Mouse (Mus musculus): ENCODE results near the gene Frrs1. TPM values are rescaled to one million over a fixed set of nuclear protein-coding genes. Genes with fewer than 3 reads are reported as not detected.
"Not testable (repeated sequence)": the region's sequence is repeated elsewhere in the genome, so short reads cannot be mapped to it uniquely, and the experiment has no call there.

Frrs1 gene
- polyA plus RNA-seq (2014; fragmentation: Nextera tagmentation; extraction: Ambion mirVana), result 10.6 and 11.6 TPM in 2 replicates

GRCm38 (mm10) chr3:116858941-116859685 lies at the start of gene Frrs1:
TSS of gene Frrs1 (plus strand) at chr3:116859464.
- Histone ChIP-seq H3K27ac (replicated peaks; ENCODE audit: low read depth, low read length) (no peak within 1 kb of the TSS), H3K4me1 (ENCODE audit: control insufficient read depth, insufficient read depth, low read length) (no peaks in the 10 kb centered on the region), H3K4me2 (ENCODE audit: low read depth, low read length) (no peak within 1 kb of the TSS), H3K9ac (replicated peaks; ENCODE audit: low read length) (no peak within 1 kb of the TSS), H3K36me3 (replicated peaks; ENCODE audit: control insufficient read depth, insufficient read depth, low read depth, low read length) (no peaks in the 10 kb centered on the region), H3K9me3 (replicated peaks; ENCODE audit: control insufficient read depth, low read length) (no peaks in the 10 kb centered on the region), H3K4me3 (ENCODE audit: low read depth, low read length) (no peak within 1 kb of the TSS), H3K27me3 (ENCODE audit: control insufficient read depth, insufficient read depth, low read length) (no peaks in the 10 kb centered on the region)
- DNase-seq (ENCODE audit: low spot score) (no peak), ATAC-seq (replicated peaks; ENCODE audit: insufficient number of reproducible peaks, low FRiP score, low TSS enrichment, low read depth) (no peak)
- WGBS, result 84% methylated on average over 9 of the region's 9 CpGs

GRCm38 (mm10) chr3:116810351-116810750 lies 48.9 kb upstream of the Frrs1 start:
- H3K36me3 ChIP-seq (replicated peaks; ENCODE audit: control insufficient read depth, insufficient read depth, low read depth, low read length); H3K4me2 ChIP-seq (ENCODE audit: low read depth, low read length); H3K27me3 ChIP-seq (ENCODE audit: control insufficient read depth, insufficient read depth, low read length); H3K27ac ChIP-seq (replicated peaks; ENCODE audit: low read depth, low read length); H3K9ac ChIP-seq (replicated peaks; ENCODE audit: low read length); H3K4me3 ChIP-seq (ENCODE audit: low read depth, low read length); ATAC-seq (replicated peaks; ENCODE audit: insufficient number of reproducible peaks, low FRiP score, low TSS enrichment, low read depth); H3K4me1 ChIP-seq (ENCODE audit: control insufficient read depth, insufficient read depth, low read length); H3K9me3 ChIP-seq (replicated peaks; ENCODE audit: control insufficient read depth, low read length); DNase-seq (ENCODE audit: low spot score): not testable (repeated sequence)
- WGBS, result 83% methylated on average over 6 of the region's 6 CpGs

GRCm38 (mm10) chr3:116812946-116813345 lies 46.3 kb upstream of the Frrs1 start:
- DNase-seq (ENCODE audit: low spot score), result no peak
- H3K27ac ChIP-seq (replicated peaks; ENCODE audit: low read depth, low read length), result no peak overlapping the region
- no peak overlapping the region for H3K9ac ChIP-seq (replicated peaks; ENCODE audit: low read length)
- H3K9me3 ChIP-seq (replicated peaks; ENCODE audit: control insufficient read depth, low read length), result no peaks in the 10 kb centered on the region
- H3K36me3 ChIP-seq (replicated peaks; ENCODE audit: control insufficient read depth, insufficient read depth, low read depth, low read length), result no peaks in the 10 kb centered on the region
- no peaks in the 10 kb centered on the region for H3K27me3 ChIP-seq (ENCODE audit: control insufficient read depth, insufficient read depth, low read length)
- no peak for ATAC-seq (replicated peaks; ENCODE audit: insufficient number of reproducible peaks, low FRiP score, low TSS enrichment, low read depth)
- H3K4me3 ChIP-seq (ENCODE audit: low read depth, low read length), result no peak overlapping the region
- H3K4me1 ChIP-seq (ENCODE audit: control insufficient read depth, insufficient read depth, low read length), result no peaks in the 10 kb centered on the region
- H3K4me2 ChIP-seq (ENCODE audit: low read depth, low read length), result no peak overlapping the region
- WGBS, result 88% methylated on average over 2 of the region's 2 CpGs

GRCm38 (mm10) chr3:116815305-116815797 lies 43.9 kb upstream of the Frrs1 start:
- 80% methylated on average over 6 of the region's 6 CpGs for WGBS
- H3K36me3 ChIP-seq (replicated peaks; ENCODE audit: control insufficient read depth, insufficient read depth, low read depth, low read length), result no peaks in the 10 kb centered on the region
- no peak overlapping the region for H3K4me3 ChIP-seq (ENCODE audit: low read depth, low read length)
- H3K9me3 ChIP-seq (replicated peaks; ENCODE audit: control insufficient read depth, low read length), result no peaks in the 10 kb centered on the region
- DNase-seq (ENCODE audit: low spot score) (no peak), ATAC-seq (replicated peaks; ENCODE audit: insufficient number of reproducible peaks, low FRiP score, low TSS enrichment, low read depth) (no peak)
- no peak overlapping the region for H3K27ac ChIP-seq (replicated peaks; ENCODE audit: low read depth, low read length)
- H3K27me3 ChIP-seq (ENCODE audit: control insufficient read depth, insufficient read depth, low read length), result no peaks in the 10 kb centered on the region
- no peak overlapping the region for H3K9ac ChIP-seq (replicated peaks; ENCODE audit: low read length)
- no peak overlapping the region for H3K4me2 ChIP-seq (ENCODE audit: low read depth, low read length)
- H3K4me1 ChIP-seq (ENCODE audit: control insufficient read depth, insufficient read depth, low read length), result no peaks in the 10 kb centered on the region

GRCm38 (mm10) chr3:116815916-116816315 lies 43.3 kb upstream of the Frrs1 start:
- Histone ChIP-seq H3K4me2 (ENCODE audit: low read depth, low read length) (no peak overlapping the region), H3K27me3 (ENCODE audit: control insufficient read depth, insufficient read depth, low read length) (no peaks in the 10 kb centered on the region), H3K4me1 (ENCODE audit: control insufficient read depth, insufficient read depth, low read length) (no peaks in the 10 kb centered on the region), H3K9me3 (replicated peaks; ENCODE audit: control insufficient read depth, low read length) (no peaks in the 10 kb centered on the region), H3K36me3 (replicated peaks; ENCODE audit: control insufficient read depth, insufficient read depth, low read depth, low read length) (no peaks in the 10 kb centered on the region), H3K4me3 (ENCODE audit: low read depth, low read length) (no peak overlapping the region), H3K9ac (replicated peaks; ENCODE audit: low read length) (no peak overlapping the region), H3K27ac (replicated peaks; ENCODE audit: low read depth, low read length) (no peak overlapping the region)
- WGBS, result 70% methylated on average over 4 of the region's 4 CpGs
- DNase-seq (ENCODE audit: low spot score) (no peak), ATAC-seq (replicated peaks; ENCODE audit: insufficient number of reproducible peaks, low FRiP score, low TSS enrichment, low read depth) (no peak)

- ATAC-seq (replicated peaks; ENCODE audit: insufficient number of reproducible peaks, low FRiP score, low TSS enrichment, low read depth) (no peak), DNase-seq (ENCODE audit: low spot score) (no peak)
- Histone ChIP-seq H3K4me2 (ENCODE audit: low read depth, low read length) (no peak overlapping the region), H3K9ac (replicated peaks; ENCODE audit: low read length) (no peak overlapping the region), H3K4me3 (ENCODE audit: low read depth, low read length) (no peak overlapping the region), H3K4me1 (ENCODE audit: control insufficient read depth, insufficient read depth, low read length) (no peaks in the 10 kb centered on the region), H3K9me3 (replicated peaks; ENCODE audit: control insufficient read depth, low read length) (no peaks in the 10 kb centered on the region), H3K27me3 (ENCODE audit: control insufficient read depth, insufficient read depth, low read length) (no peaks in the 10 kb centered on the region), H3K36me3 (replicated peaks; ENCODE audit: control insufficient read depth, insufficient read depth, low read depth, low read length) (no peaks in the 10 kb centered on the region), H3K27ac (replicated peaks; ENCODE audit: low read depth, low read length) (no peak overlapping the region)
- 92% methylated on average over 3 of the region's 3 CpGs for WGBS
Observed at GRCm38 (mm10) chr3:116816674-116817215, 42.5 kb upstream of the Frrs1 start.

GRCm38 (mm10) chr3:116817231-116817630 lies 42.0 kb upstream of the Frrs1 start:
- H3K4me1 ChIP-seq (ENCODE audit: control insufficient read depth, insufficient read depth, low read length), result no peaks in the 10 kb centered on the region
- H3K36me3 ChIP-seq (replicated peaks; ENCODE audit: control insufficient read depth, insufficient read depth, low read depth, low read length), result no peaks in the 10 kb centered on the region
- WGBS, result 91% methylated on average over 7 of the region's 7 CpGs
- DNase-seq (ENCODE audit: low spot score), result no peak
- H3K4me2 ChIP-seq (ENCODE audit: low read depth, low read length), result no peak overlapping the region
- ATAC-seq (replicated peaks; ENCODE audit: insufficient number of reproducible peaks, low FRiP score, low TSS enrichment, low read depth), result no peak
- H3K4me3 ChIP-seq (ENCODE audit: low read depth, low read length), result no peak overlapping the region
- H3K27ac ChIP-seq (replicated peaks; ENCODE audit: low read depth, low read length), result no peak overlapping the region
- H3K27me3 ChIP-seq (ENCODE audit: control insufficient read depth, insufficient read depth, low read length), result no peaks in the 10 kb centered on the region
- H3K9ac ChIP-seq (replicated peaks; ENCODE audit: low read length), result no peak overlapping the region
- no peaks in the 10 kb centered on the region for H3K9me3 ChIP-seq (replicated peaks; ENCODE audit: control insufficient read depth, low read length)

- no peak for DNase-seq (ENCODE audit: low spot score)
- H3K36me3 ChIP-seq (replicated peaks; ENCODE audit: control insufficient read depth, insufficient read depth, low read depth, low read length), result no peaks in the 10 kb centered on the region
- no peaks in the 10 kb centered on the region for H3K27me3 ChIP-seq (ENCODE audit: control insufficient read depth, insufficient read depth, low read length)
- no peak for ATAC-seq (replicated peaks; ENCODE audit: insufficient number of reproducible peaks, low FRiP score, low TSS enrichment, low read depth)
- no peaks in the 10 kb centered on the region for H3K4me1 ChIP-seq (ENCODE audit: control insufficient read depth, insufficient read depth, low read length)
- no peak overlapping the region for H3K4me3 ChIP-seq (ENCODE audit: low read depth, low read length)
- 67% methylated on average over 4 of the region's 4 CpGs for WGBS
- no peak overlapping the region for H3K9ac ChIP-seq (replicated peaks; ENCODE audit: low read length)
- H3K4me2 ChIP-seq (ENCODE audit: low read depth, low read length), result no peak overlapping the region
- H3K9me3 ChIP-seq (replicated peaks; ENCODE audit: control insufficient read depth, low read length), result no peaks in the 10 kb centered on the region
- H3K27ac ChIP-seq (replicated peaks; ENCODE audit: low read depth, low read length), result no peak overlapping the region
Observed at GRCm38 (mm10) chr3:116826471-116827215, 32.6 kb upstream of the Frrs1 start.
